Mouse (Mus musculus) lung, postnatal 0 days (tissue): ENCODE data around the gene Pou2f2. TPM values are rescaled to one million over a fixed set of nuclear protein-coding genes. Genes with fewer than 3 reads are reported as not detected.

Source experiments
- ATAC-seq: fragments of 200-750 bp; cut with Nextera tagmentation; 2 replicates; pipeline ENCODE4 v1.8.0; 2017; ENCODE audit warnings: moderate library complexity
- DNase-seq: peaks from one replicate; pipeline ENCODE4 v3.0.0-alpha.2; 2016; ENCODE audit warnings: low spot score
- H3K27ac ChIP-seq: fragments of 300-500 bp; sonication (generic); 2 replicates; pipeline ENCODE4 v1.5.1; 2014; ENCODE audit warnings: antibody characterized with exemption, mild to moderate bottlenecking, low read length, mixed read lengths
- H3K27me3 ChIP-seq: fragments of 300-500 bp; sonication (generic); replicated peaks from 2 replicates; pipeline ENCODE4 v1.6.1; 2014; ENCODE audit warnings: low read length, mixed read lengths; ENCODE audit not compliant: insufficient read depth
- H3K36me3 ChIP-seq: fragments of 300-500 bp; sonication (generic); 2 replicates; pipeline ENCODE4 v1.6.1; 2014; ENCODE audit warnings: low read length, mixed read lengths; ENCODE audit not compliant: insufficient read depth
- H3K4me1 ChIP-seq: fragments of 300-500 bp; sonication (generic); 2 replicates; pipeline ENCODE4 v1.6.1; 2014; ENCODE audit warnings: antibody characterized with exemption, low read depth, low read length, mixed read lengths; ENCODE audit not compliant: insufficient read depth
- H3K4me2 ChIP-seq: fragments of 300-500 bp; sonication (generic); replicated peaks from 2 replicates; pipeline ENCODE4 v1.6.1; 2014; ENCODE audit warnings: low read depth, mild to moderate bottlenecking, low read length, moderate library complexity, mixed read lengths
- H3K4me3 ChIP-seq: fragments of 300-500 bp; sonication (generic); 2 replicates; pipeline ENCODE4 v1.5.1; 2014; ENCODE audit warnings: low read depth, low read length
- H3K9ac ChIP-seq: fragments of 300-500 bp; sonication (generic); replicated peaks from 2 replicates; pipeline ENCODE4 v1.6.1; 2014; ENCODE audit warnings: low read depth, mild to moderate bottlenecking
- H3K9me3 ChIP-seq: fragments of 300-500 bp; sonication (generic); 2 replicates; pipeline ENCODE4 v1.6.1; 2016; ENCODE audit warnings: low read length, mixed read lengths
- CTCF ChIP-seq: IDR thresholded peaks from 2 replicates; pipeline ENCODE4 v1.5.1; 2016; ENCODE audit warnings: antibody characterized with exemption, mild to moderate bottlenecking
- EP300 ChIP-seq: IDR thresholded peaks from 2 replicates; pipeline ENCODE4 v1.6.1; 2016; ENCODE audit warnings: antibody characterized with exemption, mild to moderate bottlenecking, control low read depth
- WGBS: fragments of 180-500 bp; shearing (Covaris S2); extraction: QIAGEN DNeasy Blood & Tissue Kit; methylation state at CpG from one replicate; pipeline ENCODE4 v1.1.7; 2014; 5-methylcytosine and 5-hydroxymethylcytosine counted together
- polyA plus RNA-seq: library from polyadenylated mRNA; unstranded; fragments of >200 nt; fragmentation: Nextera tagmentation; extraction: Ambion mirVana; gene quantifications from 2 replicates; pipeline ENCODE4 v1.2.1, GENCODE M21; 2015

Gene Pou2f2
- polyA plus RNA-seq, 1 experiment from 2014 or later: 0.98 TPM

GRCm38 (mm10) chr7:25127971-25128370 lies 51.6 kb downstream of the Pou2f2 start:
- no peaks in the 10 kb centered on the region for H3K36me3 ChIP-seq
- DNase-seq: no peak
- H3K4me2 ChIP-seq: no peak overlapping the region
- no peak overlapping the region for H3K27ac ChIP-seq
- H3K4me1 ChIP-seq: no peaks in the 10 kb centered on the region
- H3K9ac ChIP-seq: no peak overlapping the region
- 53% methylated on average over 9 of the region's 9 CpGs for WGBS
- no peak overlapping the region for H3K4me3 ChIP-seq
- no peak for TF ChIP-seq CTCF
- TF ChIP-seq EP300: no peak
- no peaks in the 10 kb centered on the region for H3K9me3 ChIP-seq
- peaks cover 8% of the 10 kb centered on the region; the same call in 1 of the 2 replicates for H3K27me3 ChIP-seq
- ATAC-seq: no peak

GRCm38 (mm10) chr7:25125716-25126281 lies 53.7 kb downstream of the Pou2f2 start:
- TF ChIP-seq CTCF (no peak), EP300 (no peak)
- ATAC-seq (no peak), DNase-seq (no peak)
- H3K36me3 ChIP-seq: no peaks in the 10 kb centered on the region
- H3K9ac ChIP-seq: no peak overlapping the region
- no peak overlapping the region for H3K27ac ChIP-seq
- H3K4me1 ChIP-seq: no peaks in the 10 kb centered on the region
- no peaks in the 10 kb centered on the region for H3K9me3 ChIP-seq
- no peaks in the 10 kb centered on the region for H3K27me3 ChIP-seq
- WGBS: 60% methylated on average over 10 of the region's 10 CpGs
- H3K4me2 ChIP-seq: no peak overlapping the region
- no peak overlapping the region for H3K4me3 ChIP-seq

DNA sequence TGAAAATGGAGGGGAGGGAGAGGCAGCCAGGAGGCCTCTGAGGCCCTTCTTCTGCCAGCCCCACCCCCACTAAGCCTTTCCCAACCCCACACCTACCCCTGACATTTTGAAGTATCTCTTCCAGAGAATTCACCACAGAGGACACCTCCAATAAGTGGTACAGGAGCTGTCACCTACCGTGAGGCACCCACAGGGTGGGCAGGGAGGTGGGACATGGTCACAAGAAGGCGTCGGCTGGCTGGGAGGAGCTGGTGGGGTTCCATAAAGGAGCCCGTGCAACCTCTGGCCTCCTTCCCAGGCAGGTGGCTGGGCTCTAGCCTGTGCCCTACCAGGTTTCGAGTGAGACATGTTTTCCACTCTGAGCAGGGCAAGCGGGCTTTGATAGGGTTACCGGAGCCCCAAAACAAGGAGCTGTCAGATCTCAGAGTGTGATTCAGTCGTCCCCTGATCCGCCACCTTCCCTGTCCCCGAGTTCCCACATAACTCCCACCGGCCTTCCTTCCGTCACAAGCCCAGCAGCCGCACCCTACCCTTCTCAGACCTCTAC lies 58.2 kb downstream of the Pou2f2 start:
- WGBS: 49% methylated on average over 12 of the region's 13 CpGs
- H3K27me3 ChIP-seq: no peaks in the 10 kb centered on the region
- ATAC-seq: no peak

GRCm38 (mm10) chr7:25120061-25120834 lies 59.3 kb downstream of the Pou2f2 start:
- H3K4me3 ChIP-seq: no peak overlapping the region
- ATAC-seq (no peak; the same call in 1 of the 2 replicates), DNase-seq (peak; percentile 21)
- H3K4me2 ChIP-seq: no peak overlapping the region
- no peaks in the 10 kb centered on the region for H3K9me3 ChIP-seq
- no peaks in the 10 kb centered on the region for H3K36me3 ChIP-seq
- H3K27ac ChIP-seq: no peak overlapping the region
- no peak overlapping the region for H3K9ac ChIP-seq
- TF ChIP-seq EP300 (no peak), CTCF (no peak)
- no peaks in the 10 kb centered on the region for H3K4me1 ChIP-seq
- no peaks in the 10 kb centered on the region for H3K27me3 ChIP-seq
- WGBS: 55% methylated on average over 21 of the region's 25 CpGs

More for the DNA sequence above, 58.2 kb downstream of the Pou2f2 start:
- no peaks in the 10 kb centered on the region for H3K4me1 ChIP-seq
- no peak overlapping the region for H3K27ac ChIP-seq
- DNase-seq: no peak
- no peak overlapping the region for H3K9ac ChIP-seq
- no peak overlapping the region for H3K4me2 ChIP-seq
- no peaks in the 10 kb centered on the region for H3K9me3 ChIP-seq
- TF ChIP-seq EP300 (no peak), CTCF (no peak)
- no peaks in the 10 kb centered on the region for H3K36me3 ChIP-seq
- no peak overlapping the region for H3K4me3 ChIP-seq

DNA sequence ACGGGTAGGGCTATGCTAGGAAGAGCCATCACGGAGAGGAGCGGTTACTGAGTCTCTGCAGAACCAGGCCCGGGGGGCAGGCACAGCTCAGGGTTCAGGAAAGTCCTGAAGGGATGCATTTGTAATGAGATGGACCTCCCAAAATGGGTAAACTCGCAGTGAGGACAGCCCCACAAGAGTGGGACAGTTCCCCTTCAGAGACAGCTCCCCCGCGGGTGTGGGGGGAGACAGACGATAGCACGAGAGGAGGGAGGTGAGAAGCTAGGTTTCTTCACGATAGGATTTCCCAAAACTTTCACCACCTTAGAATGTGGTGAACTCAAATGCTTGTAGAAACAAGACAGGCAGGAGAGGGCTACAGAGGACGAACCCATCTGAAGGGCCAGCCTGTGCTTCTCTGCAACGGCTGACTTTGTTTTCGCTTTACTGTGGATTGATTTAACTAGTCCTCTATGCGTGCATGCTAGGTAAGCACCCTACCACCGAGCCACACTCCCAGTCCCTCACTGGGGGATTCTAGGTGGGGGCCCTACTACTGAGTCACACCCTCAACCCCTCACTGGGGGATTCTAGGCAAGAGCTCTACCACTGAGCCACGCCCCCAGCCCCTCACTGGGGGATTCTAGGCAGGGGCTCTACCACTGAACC lies 66.4 kb downstream of the Pou2f2 start:
- WGBS: 83% methylated on average over 16 of the region's 16 CpGs
- H3K4me2 ChIP-seq: no peak overlapping the region

More for the DNA sequence above, 66.4 kb downstream of the Pou2f2 start:
- H3K9ac ChIP-seq: no peak overlapping the region
- no peak overlapping the region for H3K27ac ChIP-seq
- no peak for ATAC-seq
- no peaks in the 10 kb centered on the region for H3K4me1 ChIP-seq
- H3K27me3 ChIP-seq: no peaks in the 10 kb centered on the region
- no peaks in the 10 kb centered on the region for H3K36me3 ChIP-seq
- no peak overlapping the region for H3K4me3 ChIP-seq
- H3K9me3 ChIP-seq: no peaks in the 10 kb centered on the region
- no peak for DNase-seq
- TF ChIP-seq CTCF (no peak), EP300 (no peak)
